Mouse (Mus musculus) Patski (cell line): Measurements from ENCODE around the gene Ang5. TPM values are rescaled to one million over a fixed set of nuclear protein-coding genes. Genes with fewer than 3 reads are reported as not detected.
"Not testable (repeated sequence)": the region's sequence is repeated elsewhere in the genome, so short reads cannot be mapped to it uniquely, and the experiment has no call there.

Experiments
- ATAC-seq: fragments of 100-300 bp; one replicate; pipeline ENCODE4 v1.8.0; 2021
- CTCF ChIA-PET: fragments of 350-600 bp; sonication (Branson Sonifier 250); formaldehyde crosslinking; loops from one replicate; lab custom pipeline; 2022; ENCODE audit warnings: inconsistent platforms; lab: Charles Lee
- POLR2A ChIA-PET: fragments of 350-600 bp; sonication (Branson Sonifier 250); formaldehyde crosslinking; loops from one replicate; lab custom pipeline; 2022; ENCODE audit warnings: antibody characterized with exemption, inconsistent platforms; lab: Charles Lee
- DNase-seq: peaks from one replicate; pipeline ENCODE4 v3.0.0-alpha.2; 2011; ENCODE audit warnings: low read depth, low spot score
- H3K27me3 ChIP-seq: fragments of 371-371 bp; one replicate; pipeline ENCODE4 v1.5.1; 2021
- CTCF ChIP-seq: fragments of 100-300 bp; IDR thresholded peaks from one replicate; pipeline ENCODE4 v1.5.1; 2021
- in situ Hi-C: fragments of 300-500 bp; cut with MboI; formaldehyde crosslinking; loops from 3 replicates; pipeline ENCODE4 v1.11.1; 2018; ENCODE audit warnings: low pct_unique_long_range_greater_than_20kb, mixed read lengths
- polyA plus RNA-seq: library from polyadenylated mRNA; unstranded; gene quantifications from one replicate; pipeline ENCODE4 v1.2.3, GENCODE M21; 2021

Gene Ang5
- polyA plus RNA-seq, 1 experiment from 2014 or later = not detected

DNA sequence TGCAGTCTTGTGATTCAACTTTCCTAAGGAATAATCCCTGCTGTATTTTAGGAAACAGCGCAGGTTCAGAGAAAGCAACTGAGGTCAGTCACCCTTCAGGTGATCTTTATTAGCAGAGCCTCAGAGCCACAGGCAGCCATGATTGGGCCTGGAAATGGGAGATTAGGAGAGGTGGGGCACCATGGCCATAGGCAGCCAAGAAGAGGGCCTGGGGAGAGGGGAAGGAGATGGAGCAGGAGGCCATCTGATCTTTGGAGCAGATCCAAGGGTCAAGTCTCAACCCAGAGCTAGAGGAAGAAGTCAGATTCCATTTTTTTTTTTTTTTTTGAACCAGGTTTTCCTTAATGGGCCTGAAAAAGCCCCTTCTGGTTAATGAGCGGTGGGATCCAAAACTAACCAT lies 29.3 kb downstream of the Ang5 start:
- ChIA-PET POLR2A (no interaction called here), CTCF (no interaction called here)
- in situ Hi-C loops = no loop called here
- no peaks in the 10 kb centered on the region for H3K27me3 ChIP-seq
- DNase-seq (no peak), ATAC-seq (no peak)
- no peak for TF ChIP-seq CTCF

DNA sequence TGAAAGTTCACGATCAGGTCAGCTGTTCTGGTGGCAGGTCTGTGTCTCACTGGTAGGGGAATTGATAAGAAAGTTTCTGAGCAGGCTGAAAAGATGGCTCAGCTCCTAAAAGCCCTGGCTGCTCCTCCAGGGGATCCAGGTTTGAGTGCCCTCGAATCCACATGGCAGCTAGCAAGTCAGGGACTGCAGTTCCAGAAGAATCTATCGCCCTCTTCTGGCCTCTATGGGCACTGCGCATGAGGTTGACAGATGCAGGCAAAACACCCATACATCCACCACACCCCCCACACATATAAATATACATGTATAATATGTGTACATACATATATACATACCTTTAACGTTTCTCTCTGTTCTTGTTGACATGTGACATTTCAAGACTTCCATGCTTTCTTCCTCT lies 30.5 kb downstream of the Ang5 start:
- in situ Hi-C loops, POLR2A ChIA-PET, DNase-seq, CTCF ChIA-PET, H3K27me3 ChIP-seq: not testable (repeated sequence)
- ATAC-seq = peak; percentile 62
- TF ChIP-seq CTCF = peak; percentile 62

DNA sequence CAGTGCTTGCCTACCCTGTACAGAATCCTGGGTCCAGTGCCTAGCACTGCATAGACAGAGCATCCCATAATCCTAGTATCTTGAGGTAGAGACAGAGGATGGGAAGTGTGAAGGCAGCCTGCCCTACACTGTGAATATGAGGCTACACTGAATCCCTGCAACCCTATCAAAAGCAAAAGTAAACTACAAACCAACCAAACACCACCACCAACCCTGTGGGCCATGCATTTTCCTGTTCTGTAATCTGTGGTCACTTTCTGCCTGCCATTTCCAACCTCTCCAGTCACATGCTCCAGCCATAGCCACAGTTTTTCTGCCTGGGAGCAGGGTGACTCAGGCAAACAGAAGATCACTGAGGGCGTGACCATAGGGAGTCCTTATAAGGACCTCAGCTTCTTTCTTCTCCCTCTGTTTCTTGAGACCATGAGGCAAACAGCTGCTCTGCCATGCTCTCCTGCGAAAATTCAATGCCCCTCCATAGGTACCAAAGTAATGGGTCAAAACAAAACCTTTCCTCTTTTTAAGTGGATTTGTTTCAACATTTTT lies 41.7 kb downstream of the Ang5 start:
- in situ Hi-C loops, H3K27me3 ChIP-seq, ATAC-seq, POLR2A ChIA-PET, DNase-seq, CTCF ChIA-PET: not testable (repeated sequence)

DNA sequence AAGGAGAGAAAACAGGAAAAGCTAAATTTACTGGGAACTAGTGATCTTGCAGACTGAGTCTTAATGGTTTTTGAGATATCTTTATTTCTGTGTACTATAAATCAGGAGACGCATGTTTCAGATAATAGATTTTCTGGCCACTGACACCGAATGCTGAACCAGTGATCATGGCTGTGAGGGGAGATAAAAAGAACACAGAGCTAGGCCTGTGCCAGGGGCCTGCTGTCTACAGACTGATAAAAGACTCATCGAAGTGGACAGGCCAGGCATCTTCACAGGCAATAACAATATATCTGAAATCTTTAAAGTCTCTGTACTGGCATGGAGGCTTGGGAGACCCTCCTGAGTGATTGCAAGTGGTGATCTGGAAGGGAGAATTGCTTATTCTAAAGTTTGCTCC lies 44.7 kb downstream of the Ang5 start:
- POLR2A ChIA-PET = no interaction called here
- DNase-seq = no peak
- TF ChIP-seq CTCF = no peak
- H3K27me3 ChIP-seq = no peaks in the 10 kb centered on the region
- no peak for ATAC-seq
- CTCF ChIA-PET = no interaction called here
- in situ Hi-C loops = no loop called here

DNA sequence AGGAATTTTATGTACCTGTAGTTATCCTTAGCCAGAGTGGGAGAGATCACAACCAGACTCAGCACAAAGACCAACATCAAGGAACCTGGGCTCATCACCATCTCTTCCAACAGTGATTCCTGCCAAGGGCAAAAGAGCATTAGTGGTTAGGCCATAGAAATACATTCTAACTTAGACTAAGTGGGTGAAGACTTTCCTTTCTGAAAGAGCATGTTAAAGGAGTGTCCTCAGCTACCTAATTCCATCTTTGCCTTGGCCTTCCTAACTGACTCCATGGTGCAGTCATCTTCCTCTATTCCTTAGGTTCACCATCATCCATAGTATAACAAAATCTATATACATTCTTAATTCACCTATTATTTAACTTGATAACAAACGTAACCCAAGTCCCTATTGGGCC lies 45.3 kb downstream of the Ang5 start, which contains the start of gene Ang6:
TSS of gene Ang6 (minus strand) at position 101 of the 400 bp plus-strand sequence.
- ChIA-PET POLR2A (no interaction called here), CTCF (no interaction called here)
- in situ Hi-C loops = no loop called here
- H3K27me3 ChIP-seq = no peaks in the 10 kb centered on the region
- no peak for DNase-seq
- no peak for TF ChIP-seq CTCF
- ATAC-seq = no peak

DNA sequence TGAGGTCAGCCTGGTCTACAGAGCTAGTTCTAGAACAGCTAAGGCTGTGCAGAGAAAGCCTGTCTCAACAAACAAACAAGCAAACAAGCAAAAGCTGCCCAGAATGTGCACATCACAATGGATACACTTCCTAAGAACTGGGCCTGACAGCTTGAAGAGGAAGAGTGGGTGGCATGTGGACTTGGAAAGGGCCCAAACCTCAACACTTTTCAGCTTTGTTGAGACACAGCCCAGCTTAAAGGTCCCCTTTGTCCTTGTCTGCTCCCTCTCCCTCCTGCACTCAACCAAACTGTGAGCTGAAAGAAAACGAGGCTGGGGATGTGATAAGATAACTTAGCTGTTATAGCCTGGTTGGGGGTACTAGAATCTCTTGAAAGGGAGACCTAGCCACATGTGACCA lies 51.2 kb downstream of the Ang5 start:
- H3K27me3 ChIP-seq, POLR2A ChIA-PET, CTCF ChIA-PET, in situ Hi-C loops, DNase-seq, ATAC-seq: not testable (repeated sequence)

DNA sequence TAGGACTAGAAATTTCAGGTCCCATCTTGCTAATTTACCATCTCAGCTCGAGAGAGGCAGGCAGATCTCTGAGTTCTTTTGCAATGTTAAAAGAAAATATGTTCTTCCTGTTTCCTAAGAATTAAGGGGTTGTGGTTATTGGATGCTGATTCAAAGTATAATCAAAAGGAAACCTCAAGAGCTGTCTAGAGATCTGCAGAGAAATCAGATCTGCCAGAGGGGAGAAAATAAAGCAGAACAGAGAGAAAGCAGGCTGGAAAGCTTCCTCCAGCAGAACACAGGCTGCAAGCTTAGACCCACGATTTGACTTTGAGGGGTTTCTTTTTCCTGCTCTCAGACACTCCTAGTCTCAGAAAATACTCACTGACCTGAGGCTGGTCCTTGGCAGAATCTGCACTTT lies 52.8 kb downstream of the Ang5 start:
- ATAC-seq, POLR2A ChIA-PET, DNase-seq, in situ Hi-C loops, H3K27me3 ChIP-seq, CTCF ChIA-PET: not testable (repeated sequence)

Other genes with a start within 250 kb of the Ang5 start
- gene Gm16506, start 229.6 kb upstream of the Ang5 start, polyA plus RNA-seq = not detected
- not detected for gene Gm6526, start 209.2 kb upstream of the Ang5 start, polyA plus RNA-seq
- not detected for gene Gm8180, start 172.3 kb upstream of the Ang5 start, polyA plus RNA-seq
- not detected for gene Ear1, start 81.6 kb upstream of the Ang5 start, polyA plus RNA-seq
- not detected for gene Ear10, start 33.5 kb upstream of the Ang5 start, polyA plus RNA-seq
- gene Gm8113, start 31.7 kb upstream of the Ang5 start, polyA plus RNA-seq = 6.6 TPM
- gene Ang6, start 45.2 kb downstream of the Ang5 start, polyA plus RNA-seq = not detected
- not detected for gene Ear2, start 145.6 kb downstream of the Ang5 start, polyA plus RNA-seq
- not detected for gene Gm3327, start 166.8 kb downstream of the Ang5 start, polyA plus RNA-seq
- gene Gm8212, start 240.6 kb downstream of the Ang5 start, polyA plus RNA-seq = not detected